Mouse (Mus musculus): ENCODE data around the gene Abhd4. TPM values are rescaled to one million over a fixed set of nuclear protein-coding genes. Genes with fewer than 3 reads are reported as not detected.

The Abhd4 gene
- polyA plus RNA-seq, 1 experiment from 2014 or later = 40.2 TPM

- Histone ChIP-seq H3K4me2 (replicated peaks; ENCODE audit: low read depth) (no peak overlapping the region), H3K4me3 (ENCODE audit: low read depth, low read length) (no peak overlapping the region), H3K27me3 (ENCODE audit: control insufficient read depth, insufficient read depth, low read length) (no peaks in the 10 kb centered on the region), H3K9ac (ENCODE audit: low read length) (no peak overlapping the region), H3K9me3 (ENCODE audit: control insufficient read depth, low read length) (no peaks in the 10 kb centered on the region), H3K4me1 (replicated peaks; ENCODE audit: control insufficient read depth, insufficient read depth) (no peaks in the 10 kb centered on the region), H3K27ac (replicated peaks) (no peak overlapping the region), H3K36me3 (ENCODE audit: control insufficient read depth, insufficient read depth, low read length) (peaks cover 18% of the 10 kb centered on the region)
- ATAC-seq (ENCODE audit: low FRiP score, low TSS enrichment) = no peak
- TF ChIP-seq CTCF (IDR thresholded peaks at IDR 0.05; ENCODE audit: low read depth) (no peak), EP300 (optimal IDR thresholded peaks at IDR 0.05) (no peak)
- WGBS = 68% methylated on average over 10 of the region's 10 CpGs
- DNase-seq (ENCODE audit: low spot score) = no peak
These were observed 11.1 kb downstream of the Abhd4 start for GRCm38 (mm10) chr14:54265093-54265492.

GRCm38 (mm10) chr14:54265951-54266350, 12.0 kb downstream of the Abhd4 start:
- no peak overlapping the region for H3K4me2 ChIP-seq (replicated peaks; ENCODE audit: low read depth)
- no peak for TF ChIP-seq CTCF (IDR thresholded peaks at IDR 0.05; ENCODE audit: low read depth)
- TF ChIP-seq EP300 (optimal IDR thresholded peaks at IDR 0.05) = no peak
- H3K4me3 ChIP-seq (ENCODE audit: low read depth, low read length) = no peak overlapping the region
- H3K27me3 ChIP-seq (ENCODE audit: control insufficient read depth, insufficient read depth, low read length) = no peaks in the 10 kb centered on the region
- no peak overlapping the region for H3K27ac ChIP-seq (replicated peaks)
- ATAC-seq (ENCODE audit: low FRiP score, low TSS enrichment) = no peak
- 83% methylated on average over 6 of the region's 6 CpGs for WGBS
- no peaks in the 10 kb centered on the region for H3K9me3 ChIP-seq (ENCODE audit: control insufficient read depth, low read length)
- H3K4me1 ChIP-seq (replicated peaks; ENCODE audit: control insufficient read depth, insufficient read depth) = no peaks in the 10 kb centered on the region
- no peak overlapping the region for H3K9ac ChIP-seq (ENCODE audit: low read length)
- H3K36me3 ChIP-seq (ENCODE audit: control insufficient read depth, insufficient read depth, low read length) = peaks cover 18% of the 10 kb centered on the region
- DNase-seq (ENCODE audit: low spot score) = no peak

GRCm38 (mm10) chr14:54267966-54268365, 14.0 kb downstream of the Abhd4 start:
- Histone ChIP-seq H3K36me3 (ENCODE audit: control insufficient read depth, insufficient read depth, low read length) (peaks cover 17% of the 10 kb centered on the region), H3K9me3 (ENCODE audit: control insufficient read depth, low read length) (no peaks in the 10 kb centered on the region), H3K27me3 (ENCODE audit: control insufficient read depth, insufficient read depth, low read length) (no peaks in the 10 kb centered on the region), H3K4me3 (ENCODE audit: low read depth, low read length) (no peak overlapping the region), H3K4me1 (replicated peaks; ENCODE audit: control insufficient read depth, insufficient read depth) (no peaks in the 10 kb centered on the region), H3K9ac (ENCODE audit: low read length) (no peak overlapping the region), H3K27ac (replicated peaks) (no peak overlapping the region), H3K4me2 (replicated peaks; ENCODE audit: low read depth) (no peak overlapping the region)
- DNase-seq (ENCODE audit: low spot score) (no peak), ATAC-seq (ENCODE audit: low FRiP score, low TSS enrichment) (no peak)
- WGBS = 94% methylated on average over 10 of the region's 10 CpGs
- no peak for TF ChIP-seq EP300 (optimal IDR thresholded peaks at IDR 0.05)
- TF ChIP-seq CTCF (IDR thresholded peaks at IDR 0.05; ENCODE audit: low read depth) = no peak

- ATAC-seq (ENCODE audit: low FRiP score, low TSS enrichment) (no peak), DNase-seq (ENCODE audit: low spot score) (no peak)
- H3K27ac ChIP-seq (replicated peaks) = no peak overlapping the region
- H3K27me3 ChIP-seq (ENCODE audit: control insufficient read depth, insufficient read depth, low read length) = no peaks in the 10 kb centered on the region
- TF ChIP-seq CTCF (IDR thresholded peaks at IDR 0.05; ENCODE audit: low read depth) (no peak), EP300 (optimal IDR thresholded peaks at IDR 0.05) (no peak)
- 97% methylated on average over 3 of the region's 3 CpGs for WGBS
- no peaks in the 10 kb centered on the region for H3K9me3 ChIP-seq (ENCODE audit: control insufficient read depth, low read length)
- H3K4me2 ChIP-seq (replicated peaks; ENCODE audit: low read depth) = no peak overlapping the region
- no peaks in the 10 kb centered on the region for H3K4me1 ChIP-seq (replicated peaks; ENCODE audit: control insufficient read depth, insufficient read depth)
- peaks cover 8% of the 10 kb centered on the region for H3K36me3 ChIP-seq (ENCODE audit: control insufficient read depth, insufficient read depth, low read length)
- H3K9ac ChIP-seq (ENCODE audit: low read length) = no peak overlapping the region
- H3K4me3 ChIP-seq (ENCODE audit: low read depth, low read length) = no peak overlapping the region
These were observed 15.6 kb downstream of the Abhd4 start for GRCm38 (mm10) chr14:54269566-54269965.

- no peak overlapping the region for H3K27ac ChIP-seq (replicated peaks)
- no peak for ATAC-seq (ENCODE audit: low FRiP score, low TSS enrichment)
- no peak overlapping the region for H3K4me3 ChIP-seq (ENCODE audit: low read depth, low read length)
- DNase-seq (ENCODE audit: low spot score) = no peak
- no peaks in the 10 kb centered on the region for H3K4me1 ChIP-seq (replicated peaks; ENCODE audit: control insufficient read depth, insufficient read depth)
- H3K36me3 ChIP-seq (ENCODE audit: control insufficient read depth, insufficient read depth, low read length) = peaks cover 6% of the 10 kb centered on the region
- no peak overlapping the region for H3K9ac ChIP-seq (ENCODE audit: low read length)
- TF ChIP-seq EP300 (optimal IDR thresholded peaks at IDR 0.05) = no peak
- TF ChIP-seq CTCF (IDR thresholded peaks at IDR 0.05; ENCODE audit: low read depth) = no peak
- H3K27me3 ChIP-seq (ENCODE audit: control insufficient read depth, insufficient read depth, low read length) = no peaks in the 10 kb centered on the region
- no peak overlapping the region for H3K4me2 ChIP-seq (replicated peaks; ENCODE audit: low read depth)
- 87% methylated on average over 3 of the region's 3 CpGs for WGBS
- H3K9me3 ChIP-seq (ENCODE audit: control insufficient read depth, low read length) = no peaks in the 10 kb centered on the region
These were observed 16.4 kb downstream of the Abhd4 start for GRCm38 (mm10) chr14:54270413-54270812.

- Histone ChIP-seq H3K4me3 (ENCODE audit: low read depth, low read length) (no peak overlapping the region), H3K27ac (replicated peaks) (no peak overlapping the region), H3K4me2 (replicated peaks; ENCODE audit: low read depth) (no peak overlapping the region), H3K36me3 (ENCODE audit: control insufficient read depth, insufficient read depth, low read length) (peaks cover 6% of the 10 kb centered on the region), H3K9me3 (ENCODE audit: control insufficient read depth, low read length) (no peaks in the 10 kb centered on the region), H3K4me1 (replicated peaks; ENCODE audit: control insufficient read depth, insufficient read depth) (no peaks in the 10 kb centered on the region), H3K9ac (ENCODE audit: low read length) (no peak overlapping the region), H3K27me3 (ENCODE audit: control insufficient read depth, insufficient read depth, low read length) (no peaks in the 10 kb centered on the region)
- TF ChIP-seq CTCF (IDR thresholded peaks at IDR 0.05; ENCODE audit: low read depth) (no peak), EP300 (optimal IDR thresholded peaks at IDR 0.05) (no peak)
- ATAC-seq (ENCODE audit: low FRiP score, low TSS enrichment) = no peak
- 74% methylated on average over 3 of the region's 3 CpGs for WGBS
- DNase-seq (ENCODE audit: low spot score) = no peak
These were observed 18.1 kb downstream of the Abhd4 start for GRCm38 (mm10) chr14:54271976-54272606.

All from stomach, postnatal 0 days (tissue).